Mouse (Mus musculus) embryonic facial prominence, embryonic 14.5 days (tissue): Measurements from ENCODE around the gene Gba. TPM values are rescaled to one million over a fixed set of nuclear protein-coding genes. Genes with fewer than 3 reads are reported as not detected.

Experiments used
- ATAC-seq: fragments of 200-750 bp; cut with Nextera tagmentation; 2 replicates; pipeline ENCODE4 v1.8.0; 2017; ENCODE audit warnings: low read depth, moderate number of reproducible peaks, moderate TSS enrichment
- DNase-seq: peaks from one replicate; pipeline ENCODE4 v3.0.0-alpha.2; 2015; ENCODE audit warnings: low spot score
- H3K27ac ChIP-seq: fragments of 300-500 bp; sonication (generic); replicated peaks from 2 replicates; pipeline ENCODE4 v1.5.1; 2014; ENCODE audit warnings: low read depth, mild to moderate bottlenecking, low read length, moderate library complexity
- H3K27me3 ChIP-seq: fragments of 300-500 bp; sonication (generic); replicated peaks from 2 replicates; pipeline ENCODE4 v1.6.1; 2014; ENCODE audit warnings: low read length; ENCODE audit not compliant: control insufficient read depth, insufficient read depth
- H3K36me3 ChIP-seq: fragments of 300-500 bp; sonication (generic); 2 replicates; pipeline ENCODE4 v1.6.1; 2014; ENCODE audit warnings: low read length, mixed read lengths; ENCODE audit not compliant: control insufficient read depth, insufficient read depth
- H3K4me1 ChIP-seq: fragments of 300-500 bp; sonication (generic); 2 replicates; pipeline ENCODE4 v1.6.1; 2014; ENCODE audit warnings: antibody characterized with exemption, low read length; ENCODE audit not compliant: control insufficient read depth, insufficient read depth
- H3K4me2 ChIP-seq: fragments of 300-500 bp; sonication (generic); 2 replicates; pipeline ENCODE4 v1.6.1; 2014; ENCODE audit warnings: low read depth, mild to moderate bottlenecking, low read length, moderate library complexity, mixed read lengths
- H3K4me3 ChIP-seq: fragments of 300-500 bp; sonication (generic); 2 replicates; pipeline ENCODE4 v1.5.1; 2014; ENCODE audit warnings: low read depth, mild to moderate bottlenecking, low read length
- H3K9ac ChIP-seq: fragments of 300-500 bp; sonication (generic); 2 replicates; pipeline ENCODE4 v1.6.1; 2014; ENCODE audit warnings: low read depth, mild to moderate bottlenecking, low read length, moderate library complexity, mixed read lengths
- H3K9me3 ChIP-seq: fragments of 300-500 bp; sonication (generic); 2 replicates; pipeline ENCODE4 v1.6.1; 2016; ENCODE audit warnings: low read length; ENCODE audit not compliant: control insufficient read depth
- WGBS: fragments of 180-500 bp; shearing (Covaris S2); extraction: QIAGEN DNeasy Blood & Tissue Kit; methylation state at CpG from one replicate; pipeline ENCODE4 v1.1.7; 2014; 5-methylcytosine and 5-hydroxymethylcytosine counted together
- polyA plus RNA-seq: library from polyadenylated mRNA; unstranded; fragments of >200 nt; fragmentation: Nextera tagmentation; extraction: Ambion mirVana; gene quantifications from 2 replicates; pipeline ENCODE4 v1.2.1, GENCODE M21; 2014

The Gba gene
- polyA plus RNA-seq, 1 experiment from 2014 or later, result 47.8 TPM

- H3K27me3 ChIP-seq, result no peaks in the 10 kb centered on the region
- H3K36me3 ChIP-seq, result peaks cover 11% of the 10 kb centered on the region
- H3K4me2 ChIP-seq, result peak within 1 kb of the TSS; percentile 67
- peak within 1 kb of the TSS; percentile 86 for H3K27ac ChIP-seq
- peaks cover 18% of the 10 kb centered on the region for H3K4me1 ChIP-seq
- WGBS, result 9% methylated on average over 9 of the region's 21 CpGs
- H3K9me3 ChIP-seq, result no peaks in the 10 kb centered on the region
- DNase-seq, result no peak
- H3K4me3 ChIP-seq, result peak within 1 kb of the TSS; percentile 38
- peak within 1 kb of the TSS; percentile 53 for H3K9ac ChIP-seq
- ATAC-seq, result 0 out of 2 replicates have a peak, but pooled peaks have one; percentile 1
Measured at GRCm38 (mm10) chr3:89226900-89227299, 24.2 kb downstream of the Gba start, which contains the start of gene Mtx1. Gene Mtx1 (minus strand): TSS chr3:89227088.

- H3K4me3 ChIP-seq, result peak overlapping the region; percentile 38
- peak overlapping the region; percentile 86 for H3K27ac ChIP-seq
- H3K36me3 ChIP-seq, result peaks cover 11% of the 10 kb centered on the region
- H3K9ac ChIP-seq, result peak overlapping the region; percentile 53
- WGBS, result 4% methylated on average over 35 of the region's 41 CpGs
- ATAC-seq (peak; percentile 92), DNase-seq (peak; percentile 99)
- no peaks in the 10 kb centered on the region for H3K27me3 ChIP-seq
- peak overlapping the region; percentile 67 for H3K4me2 ChIP-seq
- H3K4me1 ChIP-seq, result peaks cover 18% of the 10 kb centered on the region
- H3K9me3 ChIP-seq, result no peaks in the 10 kb centered on the region
Measured at GRCm38 (mm10) chr3:89227307-89228179, 24.8 kb downstream of the Gba start.

- WGBS, result under 1% methylated on average over 19 of the region's 20 CpGs
- DNase-seq (peak; percentile 89), ATAC-seq (peak; percentile 51)
- Histone ChIP-seq H3K4me2 (peak overlapping the region; percentile 67), H3K27me3 (no peaks in the 10 kb centered on the region), H3K4me3 (peak overlapping the region; percentile 38), H3K27ac (peak overlapping the region; percentile 86), H3K9me3 (no peaks in the 10 kb centered on the region), H3K36me3 (peaks cover 11% of the 10 kb centered on the region), H3K4me1 (peaks cover 18% of the 10 kb centered on the region), H3K9ac (peak overlapping the region; percentile 53)
Measured at GRCm38 (mm10) chr3:89228180-89228549, 25.4 kb downstream of the Gba start.

GRCm38 (mm10) chr3:89228836-89229235 is 26.1 kb downstream of the Gba start, which contains the start of gene Muc1:
Gene Muc1 (plus strand): TSS chr3:89229057.
- ATAC-seq, result no peak

GRCm38 (mm10) chr3:89229276-89229675 is 26.5 kb downstream of the Gba start:
- 58% methylated on average over 4 of the region's 4 CpGs for WGBS
- DNase-seq (no peak), ATAC-seq (no peak)
- Histone ChIP-seq H3K4me2 (no peak overlapping the region), H3K4me3 (no peak overlapping the region), H3K27me3 (no peaks in the 10 kb centered on the region), H3K9ac (no peak overlapping the region), H3K4me1 (peaks cover 18% of the 10 kb centered on the region), H3K36me3 (peaks cover 10% of the 10 kb centered on the region), H3K9me3 (no peaks in the 10 kb centered on the region), H3K27ac (no peak overlapping the region)

More at GRCm38 (mm10) chr3:89228836-89229235, 26.1 kb downstream of the Gba start, which contains the start of gene Muc1:
- Histone ChIP-seq H3K4me1 (peaks cover 18% of the 10 kb centered on the region), H3K9ac (peak within 1 kb of the TSS; percentile 53), H3K9me3 (no peaks in the 10 kb centered on the region), H3K27ac (peak within 1 kb of the TSS; percentile 86), H3K36me3 (peaks cover 11% of the 10 kb centered on the region), H3K4me2 (peak within 1 kb of the TSS; percentile 67), H3K27me3 (no peaks in the 10 kb centered on the region), H3K4me3 (peak within 1 kb of the TSS; percentile 38)
- DNase-seq, result no peak
- 28% methylated on average over 10 of the region's 10 CpGs for WGBS

- ATAC-seq (no peak), DNase-seq (no peak)
- H3K4me1 ChIP-seq, result peaks cover 18% of the 10 kb centered on the region
- H3K4me2 ChIP-seq, result no peak overlapping the region
- H3K27ac ChIP-seq, result no peak overlapping the region
- 92% methylated on average over 2 of the region's 2 CpGs for WGBS
- H3K36me3 ChIP-seq, result peaks cover 7% of the 10 kb centered on the region; the same call in 1 of the 2 replicates
- no peaks in the 10 kb centered on the region for H3K9me3 ChIP-seq
- H3K27me3 ChIP-seq, result no peaks in the 10 kb centered on the region
- H3K9ac ChIP-seq, result no peak overlapping the region
- no peak overlapping the region for H3K4me3 ChIP-seq
Measured at GRCm38 (mm10) chr3:89230561-89230960, 27.8 kb downstream of the Gba start.

GRCm38 (mm10) chr3:89231345-89231744 is 28.6 kb downstream of the Gba start:
- 0 out of 2 replicates have a peak, but pooled peaks cover 9% of the 10 kb centered on the region for H3K36me3 ChIP-seq
- ATAC-seq (no peak), DNase-seq (no peak)
- no peaks in the 10 kb centered on the region for H3K27me3 ChIP-seq
- no peak overlapping the region for H3K9ac ChIP-seq
- WGBS, result 64% methylated on average over 7 of the region's 7 CpGs
- no peaks in the 10 kb centered on the region for H3K9me3 ChIP-seq
- H3K4me2 ChIP-seq, result no peak overlapping the region
- H3K4me1 ChIP-seq, result peaks cover 13% of the 10 kb centered on the region
- H3K4me3 ChIP-seq, result no peak overlapping the region
- no peak overlapping the region for H3K27ac ChIP-seq

- 77% methylated on average over 16 of the region's 16 CpGs for WGBS
- H3K4me1 ChIP-seq, result peaks cover 9% of the 10 kb centered on the region
- ATAC-seq, result no peak
- H3K36me3 ChIP-seq, result 0 out of 2 replicates have a peak, but pooled peaks cover 9% of the 10 kb centered on the region
- no peak for DNase-seq
- no peaks in the 10 kb centered on the region for H3K27me3 ChIP-seq
- no peak overlapping the region for H3K27ac ChIP-seq
- H3K4me2 ChIP-seq, result no peak overlapping the region
- no peak overlapping the region for H3K4me3 ChIP-seq
- H3K9me3 ChIP-seq, result no peaks in the 10 kb centered on the region
- no peak overlapping the region for H3K9ac ChIP-seq
Measured at GRCm38 (mm10) chr3:89231772-89232275, 29.1 kb downstream of the Gba start.
